Mouse (Mus musculus) hindbrain, embryonic 10.5 days (tissue): ENCODE measurements around the gene Szrd1. TPM values are rescaled to one million over a fixed set of nuclear protein-coding genes. Genes with fewer than 3 reads are reported as not detected.

ENCODE experiments used
- DNase-seq: peaks from one replicate; pipeline ENCODE4 v3.0.0-alpha.2; 2017; ENCODE audit warnings: low spot score
- H3K27ac ChIP-seq: fragments of 300-500 bp; sonication (generic); 2 replicates; pipeline ENCODE4 v1.5.1; 2016; ENCODE audit warnings: mild to moderate bottlenecking, moderate library complexity
- H3K27me3 ChIP-seq: fragments of 300-500 bp; sonication (generic); 2 replicates; pipeline ENCODE4 v1.6.1; 2016; ENCODE audit warnings: mild to moderate bottlenecking; ENCODE audit not compliant: poor library complexity, insufficient read depth, severe bottlenecking
- H3K36me3 ChIP-seq: fragments of 300-500 bp; sonication (generic); 2 replicates; pipeline ENCODE4 v1.6.1; 2016; ENCODE audit warnings: mild to moderate bottlenecking, moderate library complexity
- H3K4me1 ChIP-seq: fragments of 300-500 bp; sonication (generic); replicated peaks from 2 replicates; pipeline ENCODE4 v1.6.1; 2016; ENCODE audit warnings: mild to moderate bottlenecking
- H3K4me3 ChIP-seq: fragments of 300-500 bp; sonication (generic); 2 replicates; pipeline ENCODE4 v1.5.1; 2016; ENCODE audit warnings: mild to moderate bottlenecking, moderate library complexity
- H3K9me3 ChIP-seq: fragments of 300-500 bp; sonication (generic); 2 replicates; pipeline ENCODE4 v1.6.1; 2016; ENCODE audit warnings: mild to moderate bottlenecking, moderate library complexity
- WGBS: fragments of 180-500 bp; shearing (Covaris S2); methylation state at CpG from one replicate; pipeline ENCODE4 v1.1.7; 2016; 5-methylcytosine and 5-hydroxymethylcytosine counted together
- polyA plus RNA-seq: library from polyadenylated mRNA; unstranded; fragments of >200 nt; fragmentation: Nextera tagmentation; extraction: Ambion mirVana; gene quantifications from 2 replicates; pipeline ENCODE4 v1.2.1, GENCODE M21; 2016

Szrd1 gene
- 36.5 and 44.1 TPM in 2 replicates for polyA plus RNA-seq

GRCm38 (mm10) chr4:141139116-141139970 is at the start of gene Szrd1:
Gene Szrd1 (minus strand): TSS chr4:141139775.
- Histone ChIP-seq H3K36me3 (peaks cover 17% of the 10 kb centered on the region; the same call in 1 of the 2 replicates), H3K27me3 (no peaks in the 10 kb centered on the region; the same call in 1 of the 2 replicates), H3K4me1 (peaks cover 45% of the 10 kb centered on the region), H3K4me3 (peak within 1 kb of the TSS; percentile 92), H3K9me3 (no peaks in the 10 kb centered on the region), H3K27ac (peak within 1 kb of the TSS; percentile 96)
- WGBS: under 1% methylated on average over 63 of the region's 63 CpGs
- peak; percentile 99 for DNase-seq

GRCm38 (mm10) chr4:141186923-141187836 is 47.6 kb upstream of the Szrd1 start:
- Histone ChIP-seq H3K27me3 (no peaks in the 10 kb centered on the region), H3K9me3 (no peaks in the 10 kb centered on the region), H3K27ac (no peak overlapping the region; the same call in 1 of the 2 replicates), H3K4me3 (no peak overlapping the region), H3K36me3 (peaks cover 57% of the 10 kb centered on the region), H3K4me1 (peaks cover 24% of the 10 kb centered on the region)
- DNase-seq: no peak
- 72% methylated on average over 9 of the region's 9 CpGs for WGBS

- Histone ChIP-seq H3K36me3 (peaks cover 57% of the 10 kb centered on the region), H3K4me1 (peaks cover 24% of the 10 kb centered on the region), H3K27ac (no peak overlapping the region), H3K27me3 (no peaks in the 10 kb centered on the region), H3K9me3 (no peaks in the 10 kb centered on the region), H3K4me3 (no peak overlapping the region)
- 96% methylated on average over 4 of the region's 4 CpGs for WGBS
- no peak for DNase-seq
These were observed 44.9 kb upstream of the Szrd1 start for GRCm38 (mm10) chr4:141184426-141184825.

GRCm38 (mm10) chr4:141183932-141184331 is 44.4 kb upstream of the Szrd1 start:
- DNase-seq: no peak
- H3K9me3 ChIP-seq: no peaks in the 10 kb centered on the region
- peaks cover 24% of the 10 kb centered on the region for H3K4me1 ChIP-seq
- H3K27me3 ChIP-seq: no peaks in the 10 kb centered on the region
- no peak overlapping the region for H3K27ac ChIP-seq
- whole genome bisulfite sequencing: 94% methylated on average over 2 of the region's 2 CpGs
- peaks cover 59% of the 10 kb centered on the region for H3K36me3 ChIP-seq
- no peak overlapping the region for H3K4me3 ChIP-seq

- Histone ChIP-seq H3K27ac (no peak overlapping the region), H3K9me3 (no peaks in the 10 kb centered on the region), H3K36me3 (peaks cover 70% of the 10 kb centered on the region), H3K27me3 (no peaks in the 10 kb centered on the region), H3K4me3 (no peak overlapping the region), H3K4me1 (peaks cover 21% of the 10 kb centered on the region)
- no peak for DNase-seq
- 95% methylated on average over 6 of the region's 6 CpGs for WGBS
These were observed 42.4 kb upstream of the Szrd1 start for GRCm38 (mm10) chr4:141181981-141182380.

GRCm38 (mm10) chr4:141180831-141181230 is 41.3 kb upstream of the Szrd1 start:
- Histone ChIP-seq H3K4me3 (no peak overlapping the region), H3K27ac (no peak overlapping the region), H3K4me1 (peaks cover 9% of the 10 kb centered on the region), H3K27me3 (no peaks in the 10 kb centered on the region), H3K36me3 (peaks cover 81% of the 10 kb centered on the region), H3K9me3 (no peaks in the 10 kb centered on the region)
- DNase-seq: no peak
- WGBS: 87% methylated on average over 8 of the region's 8 CpGs

GRCm38 (mm10) chr4:141178500-141178899 is 38.9 kb upstream of the Szrd1 start:
- WGBS: 83% methylated on average over 4 of the region's 4 CpGs
- no peaks in the 10 kb centered on the region for H3K27me3 ChIP-seq
- peaks cover 9% of the 10 kb centered on the region for H3K4me1 ChIP-seq
- no peak for DNase-seq
- H3K27ac ChIP-seq: no peak overlapping the region
- no peak overlapping the region for H3K4me3 ChIP-seq
- no peaks in the 10 kb centered on the region for H3K9me3 ChIP-seq
- H3K36me3 ChIP-seq: peaks cover 80% of the 10 kb centered on the region

GRCm38 (mm10) chr4:141176328-141176838 is 36.8 kb upstream of the Szrd1 start:
- Histone ChIP-seq H3K27ac (no peak overlapping the region), H3K9me3 (no peaks in the 10 kb centered on the region), H3K36me3 (peaks cover 75% of the 10 kb centered on the region), H3K27me3 (no peaks in the 10 kb centered on the region), H3K4me1 (peaks cover 9% of the 10 kb centered on the region), H3K4me3 (no peak overlapping the region)
- 92% methylated on average over 10 of the region's 10 CpGs for WGBS
- DNase-seq: no peak

GRCm38 (mm10) chr4:141175783-141176182 is 36.2 kb upstream of the Szrd1 start:
- Histone ChIP-seq H3K9me3 (no peaks in the 10 kb centered on the region), H3K4me1 (peaks cover 9% of the 10 kb centered on the region), H3K27ac (no peak overlapping the region), H3K4me3 (no peak overlapping the region), H3K36me3 (peaks cover 75% of the 10 kb centered on the region), H3K27me3 (no peaks in the 10 kb centered on the region)
- no peak for DNase-seq
- WGBS: 85% methylated on average over 5 of the region's 5 CpGs

- 94% methylated on average over 8 of the region's 8 CpGs for WGBS
- peaks cover 77% of the 10 kb centered on the region for H3K36me3 ChIP-seq
These were observed 32.5 kb upstream of the Szrd1 start for GRCm38 (mm10) chr4:141172121-141172520.

GRCm38 (mm10) chr4:141167156-141167555 is 27.6 kb upstream of the Szrd1 start:
- Histone ChIP-seq H3K36me3 (peaks cover 79% of the 10 kb centered on the region), H3K4me3 (no peak overlapping the region), H3K27me3 (no peaks in the 10 kb centered on the region), H3K4me1 (no peaks in the 10 kb centered on the region), H3K9me3 (peaks cover 17% of the 10 kb centered on the region; the same call in 1 of the 2 replicates), H3K27ac (no peak overlapping the region)
- 97% methylated on average over 3 of the region's 3 CpGs for WGBS
- no peak for DNase-seq

More at GRCm38 (mm10) chr4:141172121-141172520, 32.5 kb upstream of the Szrd1 start:
- no peak for DNase-seq
- Histone ChIP-seq H3K27ac (no peak overlapping the region), H3K4me1 (peaks cover 5% of the 10 kb centered on the region), H3K27me3 (no peaks in the 10 kb centered on the region), H3K4me3 (no peak overlapping the region), H3K9me3 (no peaks in the 10 kb centered on the region)

- H3K9me3 ChIP-seq: peaks cover 17% of the 10 kb centered on the region; the same call in 1 of the 2 replicates
- no peaks in the 10 kb centered on the region for H3K27me3 ChIP-seq
- peaks cover 68% of the 10 kb centered on the region for H3K36me3 ChIP-seq
- no peak for DNase-seq
- H3K4me3 ChIP-seq: no peak overlapping the region
- 82% methylated on average over 8 of the region's 8 CpGs for WGBS
- no peaks in the 10 kb centered on the region for H3K4me1 ChIP-seq
- H3K27ac ChIP-seq: no peak overlapping the region
These were observed 26.2 kb upstream of the Szrd1 start for GRCm38 (mm10) chr4:141165744-141166292.
